Mouse (Mus musculus) heart, embryonic 15.5 days (tissue): Measurements from ENCODE around the gene Srms. TPM values are rescaled to one million over a fixed set of nuclear protein-coding genes. Genes with fewer than 3 reads are reported as not detected.

Experiments
- ATAC-seq: fragments of 200-750 bp; cut with Nextera tagmentation; replicated peaks from 2 replicates; pipeline ENCODE4 v1.8.0; 2017; ENCODE audit warnings: low read depth, moderate TSS enrichment; ENCODE audit not compliant: insufficient number of reproducible peaks, insufficient read depth, low FRiP score
- H3K27ac ChIP-seq: fragments of 300-500 bp; sonication (generic); 2 replicates; pipeline ENCODE4 v1.5.1; 2015; ENCODE audit warnings: mild to moderate bottlenecking, inconsistent platforms
- H3K27me3 ChIP-seq: fragments of 300-500 bp; sonication (generic); 2 replicates; pipeline ENCODE4 v1.6.1; 2015; ENCODE audit warnings: inconsistent platforms
- H3K36me3 ChIP-seq: fragments of 300-500 bp; sonication (generic); 2 replicates; pipeline ENCODE4 v1.6.1; 2015; ENCODE audit warnings: mild to moderate bottlenecking, inconsistent platforms
- H3K4me1 ChIP-seq: fragments of 300-500 bp; sonication (generic); replicated peaks from 2 replicates; pipeline ENCODE4 v1.6.1; 2015; ENCODE audit warnings: inconsistent platforms
- H3K4me2 ChIP-seq: fragments of 300-500 bp; sonication (generic); 2 replicates; pipeline ENCODE4 v1.6.1; 2015; ENCODE audit warnings: inconsistent platforms, mild to moderate bottlenecking, moderate library complexity
- H3K4me3 ChIP-seq: fragments of 300-500 bp; sonication (generic); 2 replicates; pipeline ENCODE4 v1.5.1; 2015; ENCODE audit warnings: mild to moderate bottlenecking, inconsistent platforms
- H3K9ac ChIP-seq: fragments of 300-500 bp; sonication (generic); 2 replicates; pipeline ENCODE4 v1.6.1; 2015; ENCODE audit warnings: mild to moderate bottlenecking, inconsistent platforms
- H3K9me3 ChIP-seq: fragments of 300-500 bp; sonication (generic); replicated peaks from 2 replicates; pipeline ENCODE4 v1.6.1; 2016; ENCODE audit warnings: inconsistent platforms
- WGBS: fragments of 180-500 bp; shearing (Covaris S2); methylation state at CpG from one replicate; pipeline ENCODE4 v1.1.7; 2015; ENCODE audit warnings: mixed read lengths; 5-methylcytosine and 5-hydroxymethylcytosine counted together
- polyA plus RNA-seq: library from polyadenylated mRNA; unstranded; fragments of >200 nt; fragmentation: Nextera tagmentation; extraction: Ambion mirVana; gene quantifications from 2 replicates; pipeline ENCODE4 v1.2.1, GENCODE M21; 2015

Srms gene
- polyA plus RNA-seq, 1 experiment from 2014 or later = 0.09 TPM

DNA sequence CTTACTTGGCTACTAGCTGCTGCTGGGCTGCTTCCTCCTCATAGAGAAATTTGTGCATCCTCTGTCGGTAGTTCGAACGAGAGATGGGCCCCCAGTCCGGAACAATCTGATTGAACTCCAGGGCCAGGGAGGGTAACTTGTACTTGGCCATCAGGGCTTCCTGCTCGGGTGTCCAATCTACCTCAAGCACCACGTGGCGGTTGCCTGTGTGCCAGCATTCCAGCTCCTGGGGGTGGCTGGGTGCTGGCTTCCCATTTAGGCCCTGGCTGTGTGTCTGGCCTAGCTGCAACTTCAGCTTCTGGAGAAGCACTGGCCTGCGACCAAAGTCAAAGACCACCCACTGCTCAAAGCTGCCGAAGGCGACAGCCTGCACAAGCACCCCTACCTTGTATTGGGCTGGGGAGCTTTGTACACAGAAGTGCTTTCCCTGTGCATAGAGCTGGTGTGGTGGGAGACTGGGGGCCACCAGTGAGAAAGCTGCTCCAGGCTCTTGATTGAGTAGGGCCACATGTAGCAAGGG, 25.2 kb upstream of the Srms start:
- H3K36me3 ChIP-seq = no peaks in the 10 kb centered on the region
- no peak overlapping the region for H3K9ac ChIP-seq
- H3K4me3 ChIP-seq = no peak overlapping the region
- H3K9me3 ChIP-seq = no peaks in the 10 kb centered on the region
- 74% methylated on average over 10 of the region's 10 CpGs for WGBS
- H3K4me1 ChIP-seq = peaks cover 12% of the 10 kb centered on the region; the same call in 1 of the 2 replicates
- ATAC-seq = no peak
- no peak overlapping the region for H3K27ac ChIP-seq
- no peak overlapping the region for H3K4me2 ChIP-seq
- H3K27me3 ChIP-seq = no peaks in the 10 kb centered on the region

GRCm38 (mm10) chr2:181237251-181238014, 24.4 kb upstream of the Srms start:
- Histone ChIP-seq H3K4me3 (no peak overlapping the region), H3K4me1 (peaks cover 12% of the 10 kb centered on the region; the same call in 1 of the 2 replicates), H3K36me3 (no peaks in the 10 kb centered on the region), H3K27ac (no peak overlapping the region), H3K9me3 (no peaks in the 10 kb centered on the region), H3K27me3 (no peaks in the 10 kb centered on the region), H3K9ac (no peak overlapping the region), H3K4me2 (no peak overlapping the region)
- 86% methylated on average over 17 of the region's 17 CpGs for whole genome bisulfite sequencing
- no peak for ATAC-seq

DNA sequence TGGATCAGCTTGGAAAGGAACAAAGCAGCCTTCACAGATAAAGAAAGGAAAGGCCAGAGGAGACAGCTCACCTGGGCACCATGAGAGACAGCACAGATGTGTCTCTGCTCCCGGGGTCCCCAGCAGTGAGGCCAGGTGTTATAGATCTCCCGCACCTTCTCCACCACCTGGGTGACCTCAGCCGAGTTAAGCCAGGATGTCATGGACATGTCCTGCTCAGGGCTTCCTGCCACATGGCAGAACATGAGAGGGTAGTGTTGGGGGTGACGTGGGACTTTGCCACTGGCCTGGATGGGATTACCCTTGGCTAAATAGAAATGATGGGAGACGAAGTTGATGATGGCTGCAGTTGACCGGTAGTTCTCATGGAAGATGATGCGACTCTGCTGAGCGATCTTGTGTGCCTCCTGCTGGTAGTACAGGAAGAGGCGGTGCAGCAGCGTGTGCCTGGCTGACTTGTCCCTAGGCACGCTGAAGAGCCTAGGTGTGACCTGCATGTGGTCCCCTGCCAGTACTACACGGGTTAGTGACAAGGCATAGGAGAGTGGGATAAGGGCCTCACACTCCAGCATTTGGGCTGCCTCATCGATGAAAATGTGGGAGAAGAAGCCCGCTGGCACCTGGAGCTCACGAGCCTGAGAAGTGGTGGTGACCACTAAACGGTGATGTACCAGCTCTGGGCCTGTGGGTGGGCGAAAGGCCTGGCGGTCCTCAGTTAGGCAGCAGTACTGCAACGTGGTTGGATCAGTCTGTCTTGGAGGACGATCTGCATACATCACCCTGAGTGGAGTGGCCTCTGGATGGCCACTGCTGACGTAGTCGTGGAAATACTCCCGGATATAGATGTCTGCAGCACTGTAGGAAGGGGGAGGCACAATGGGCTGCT, 22.9 kb upstream of the Srms start:
- Histone ChIP-seq H3K27ac (no peak overlapping the region), H3K9me3 (no peaks in the 10 kb centered on the region), H3K4me2 (no peak overlapping the region), H3K27me3 (no peaks in the 10 kb centered on the region), H3K36me3 (no peaks in the 10 kb centered on the region), H3K4me3 (no peak overlapping the region), H3K9ac (no peak overlapping the region), H3K4me1 (peaks cover 4% of the 10 kb centered on the region; the same call in 1 of the 2 replicates)
- WGBS = 77% methylated on average over 23 of the region's 23 CpGs
- no peak for ATAC-seq

DNA sequence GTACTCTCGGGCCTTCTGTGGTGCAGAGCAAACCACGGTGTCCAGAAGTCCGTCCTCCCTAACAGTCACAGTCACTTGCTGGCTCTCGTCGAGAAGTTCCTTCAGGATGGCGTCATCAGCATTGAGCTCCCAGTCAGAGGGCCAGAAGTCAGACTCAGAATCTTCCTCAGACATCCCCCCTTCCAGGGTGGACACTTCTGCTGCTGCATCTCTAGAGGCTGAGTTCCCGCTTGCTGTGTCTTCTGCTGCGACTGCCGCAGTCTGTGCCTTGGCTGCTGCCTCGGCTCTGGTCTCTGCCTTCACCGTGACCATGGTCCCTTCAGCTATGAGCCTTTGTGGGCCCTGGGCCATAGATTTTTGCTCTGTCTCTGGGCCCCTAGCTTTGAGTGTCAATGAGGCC, 21.7 kb upstream of the Srms start:
- Histone ChIP-seq H3K36me3 (no peaks in the 10 kb centered on the region; the same call in 1 of the 2 replicates), H3K4me2 (no peak overlapping the region), H3K9me3 (no peaks in the 10 kb centered on the region), H3K4me3 (no peak overlapping the region), H3K9ac (no peak overlapping the region), H3K27ac (no peak overlapping the region), H3K4me1 (no peaks in the 10 kb centered on the region), H3K27me3 (no peaks in the 10 kb centered on the region)
- 82% methylated on average over 11 of the region's 11 CpGs for WGBS
- ATAC-seq = no peak

DNA sequence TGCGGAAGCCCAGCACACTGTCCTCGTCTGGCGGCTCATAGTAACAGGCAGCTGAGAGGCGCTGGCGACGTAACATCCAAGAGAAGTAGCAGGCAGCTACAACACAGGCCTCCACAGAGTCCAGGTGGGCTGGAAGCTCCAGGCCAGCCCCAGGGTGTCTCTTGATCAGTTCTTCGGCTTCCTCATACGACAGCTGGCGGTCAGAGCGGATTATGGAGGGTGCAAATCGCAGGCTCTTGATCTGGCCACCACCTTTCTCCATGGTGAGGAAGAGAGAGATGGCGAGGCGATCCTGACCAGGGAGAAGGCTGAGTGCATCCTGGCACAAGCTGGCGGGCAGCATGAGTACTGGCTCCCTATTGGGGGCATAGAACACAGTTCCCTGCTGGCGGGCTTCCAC, 20.5 kb upstream of the Srms start:
- H3K27ac ChIP-seq = no peak overlapping the region
- H3K9ac ChIP-seq = no peak overlapping the region
- H3K4me3 ChIP-seq = no peak overlapping the region
- no peaks in the 10 kb centered on the region for H3K27me3 ChIP-seq
- no peak overlapping the region for H3K4me2 ChIP-seq
- no peaks in the 10 kb centered on the region for H3K9me3 ChIP-seq
- no peak for ATAC-seq
- no peaks in the 10 kb centered on the region; the same call in 1 of the 2 replicates for H3K36me3 ChIP-seq
- H3K4me1 ChIP-seq = no peaks in the 10 kb centered on the region
- WGBS = 85% methylated on average over 15 of the region's 15 CpGs

DNA sequence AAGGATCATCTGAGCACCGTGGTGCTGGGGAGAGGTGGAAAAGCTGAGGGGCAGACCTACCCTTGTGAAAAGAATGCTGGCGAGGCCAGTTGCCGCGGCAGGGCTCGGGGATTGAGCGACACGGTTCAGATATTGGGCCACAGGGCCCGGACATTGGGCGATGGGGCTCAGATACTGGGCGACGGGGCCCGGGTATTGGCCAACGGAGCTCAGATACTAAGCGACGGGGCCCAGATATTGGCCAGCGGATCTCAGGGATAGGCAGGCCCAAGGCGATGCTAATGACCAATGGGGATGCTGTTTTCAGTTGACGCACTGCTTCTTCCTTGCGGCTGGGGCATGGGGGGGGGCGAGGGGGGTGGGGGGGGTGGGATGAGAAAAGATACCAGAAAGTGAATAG, 18.2 kb upstream of the Srms start:
- Histone ChIP-seq H3K4me3 (no peak overlapping the region), H3K9me3 (no peaks in the 10 kb centered on the region), H3K27ac (no peak overlapping the region), H3K36me3 (no peaks in the 10 kb centered on the region; the same call in 1 of the 2 replicates), H3K27me3 (no peaks in the 10 kb centered on the region), H3K9ac (no peak overlapping the region), H3K4me1 (no peaks in the 10 kb centered on the region), H3K4me2 (no peak overlapping the region)
- 73% methylated on average over 20 of the region's 20 CpGs for WGBS
- ATAC-seq = no peak

GRCm38 (mm10) chr2:181228335-181228734, 15.3 kb upstream of the Srms start:
- Histone ChIP-seq H3K9ac (no peak overlapping the region), H3K4me3 (no peak overlapping the region), H3K9me3 (no peaks in the 10 kb centered on the region), H3K4me1 (no peaks in the 10 kb centered on the region), H3K27me3 (no peaks in the 10 kb centered on the region), H3K36me3 (no peaks in the 10 kb centered on the region; the same call in 1 of the 2 replicates), H3K27ac (no peak overlapping the region), H3K4me2 (no peak overlapping the region)
- WGBS = 60% methylated on average over 1 of the region's 1 CpGs
- ATAC-seq = no peak

GRCm38 (mm10) chr2:181227122-181227521, 14.1 kb upstream of the Srms start:
- H3K4me2 ChIP-seq = no peak overlapping the region
- H3K36me3 ChIP-seq = no peaks in the 10 kb centered on the region; the same call in 1 of the 2 replicates
- no peaks in the 10 kb centered on the region for H3K27me3 ChIP-seq
- H3K9me3 ChIP-seq = no peaks in the 10 kb centered on the region
- no peaks in the 10 kb centered on the region for H3K4me1 ChIP-seq
- no peak overlapping the region for H3K9ac ChIP-seq
- H3K4me3 ChIP-seq = no peak overlapping the region
- WGBS = 69% methylated on average over 3 of the region's 3 CpGs
- H3K27ac ChIP-seq = no peak overlapping the region
- no peak for ATAC-seq

- no peaks in the 10 kb centered on the region for H3K27me3 ChIP-seq
- H3K4me1 ChIP-seq = peaks cover 6% of the 10 kb centered on the region
- H3K27ac ChIP-seq = no peak overlapping the region
- H3K9me3 ChIP-seq = no peaks in the 10 kb centered on the region
- no peak overlapping the region for H3K4me3 ChIP-seq
- no peak overlapping the region for H3K4me2 ChIP-seq
- no peak overlapping the region for H3K9ac ChIP-seq
- H3K36me3 ChIP-seq = no peaks in the 10 kb centered on the region; the same call in 1 of the 2 replicates
- ATAC-seq = no peak
- WGBS = 80% methylated on average over 2 of the region's 2 CpGs
Observed at GRCm38 (mm10) chr2:181224994-181225393, 12.0 kb upstream of the Srms start.

- H3K27ac ChIP-seq = 0 out of 2 replicates have a peak overlapping the region, but pooled peaks have one; percentile 60
- peak overlapping the region; percentile 37; the same call in 1 of the 2 replicates for H3K4me3 ChIP-seq
- H3K27me3 ChIP-seq = peaks cover 9% of the 10 kb centered on the region
- H3K4me1 ChIP-seq = peaks cover 14% of the 10 kb centered on the region
- peak overlapping the region; percentile 67 for H3K4me2 ChIP-seq
- no peaks in the 10 kb centered on the region for H3K36me3 ChIP-seq
- H3K9ac ChIP-seq = no peak overlapping the region
- no peaks in the 10 kb centered on the region for H3K9me3 ChIP-seq
- 55% methylated on average over 2 of the region's 2 CpGs for WGBS
- ATAC-seq = 0 out of 2 replicates have a peak, but pooled peaks have one; percentile 1
Observed at GRCm38 (mm10) chr2:181220361-181220760, 7.4 kb upstream of the Srms start.

- H3K4me2 ChIP-seq = peak within 1 kb of the TSS; percentile 67
- peaks cover 13% of the 10 kb centered on the region for H3K27me3 ChIP-seq
- 3% methylated on average over 25 of the region's 25 CpGs for WGBS
- H3K36me3 ChIP-seq = no peaks in the 10 kb centered on the region
- ATAC-seq = peak; percentile 93
- peak within 1 kb of the TSS; percentile 60 for H3K27ac ChIP-seq
- H3K9me3 ChIP-seq = no peaks in the 10 kb centered on the region
- H3K9ac ChIP-seq = peak within 1 kb of the TSS; percentile 12; the same call in 1 of the 2 replicates
- peak within 1 kb of the TSS; percentile 37 for H3K4me3 ChIP-seq
- peaks cover 14% of the 10 kb centered on the region for H3K4me1 ChIP-seq
Observed at GRCm38 (mm10) chr2:181219538-181220216, 6.7 kb upstream of the Srms start, which contains the start of gene Fndc11. Gene Fndc11 (plus strand): TSS chr2:181220013.
